Mouse (Mus musculus): ENCODE data around the gene Arl13b. TPM values are rescaled to one million over a fixed set of nuclear protein-coding genes. Genes with fewer than 3 reads are reported as not detected.

Arl13b gene
- polyA plus RNA-seq, 1 experiment: 3.1 TPM

DNA sequence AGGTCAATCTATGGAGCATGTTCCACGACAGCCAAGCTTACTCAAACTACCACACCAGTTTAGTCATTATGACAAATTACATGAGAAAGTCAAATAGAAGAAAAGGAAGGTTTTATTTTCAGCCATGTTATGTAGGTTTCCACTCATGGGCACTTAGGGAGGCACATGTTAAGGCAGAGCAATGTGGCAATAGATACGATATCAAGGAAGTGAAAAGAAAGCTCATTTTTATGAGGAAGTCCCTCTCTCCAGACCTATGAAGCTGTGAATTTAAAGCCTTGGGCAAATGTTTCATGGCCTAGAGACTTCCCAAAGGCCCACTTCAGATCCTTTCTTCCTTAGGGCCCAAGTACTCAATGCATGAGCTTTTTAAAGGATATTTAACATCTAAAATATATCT lies 10.7 kb upstream of the Arl13b start:
- no peak for TF ChIP-seq CTCF (IDR thresholded peaks at IDR 0.05; ENCODE audit: control insufficient read depth, insufficient read depth, low read length)
- TF ChIP-seq POLR2A (IDR thresholded peaks at IDR 0.05; ENCODE audit: borderline replicate concordance, control insufficient read depth, low read depth, low read length): no peak
- WGBS: 47% methylated on average over 2 of the region's 2 CpGs
- H3K27ac ChIP-seq (ENCODE audit: control insufficient read depth, insufficient read depth, low read depth, low read length, poor library complexity): no peak overlapping the region
- H3K4me1 ChIP-seq (ENCODE audit: control insufficient read depth, insufficient read depth, low read length): no peaks in the 10 kb centered on the region; the same call in 1 of the 2 replicates
- H3K4me3 ChIP-seq (replicated peaks; ENCODE audit: control insufficient read depth, low read depth, low read length): no peak overlapping the region

DNA sequence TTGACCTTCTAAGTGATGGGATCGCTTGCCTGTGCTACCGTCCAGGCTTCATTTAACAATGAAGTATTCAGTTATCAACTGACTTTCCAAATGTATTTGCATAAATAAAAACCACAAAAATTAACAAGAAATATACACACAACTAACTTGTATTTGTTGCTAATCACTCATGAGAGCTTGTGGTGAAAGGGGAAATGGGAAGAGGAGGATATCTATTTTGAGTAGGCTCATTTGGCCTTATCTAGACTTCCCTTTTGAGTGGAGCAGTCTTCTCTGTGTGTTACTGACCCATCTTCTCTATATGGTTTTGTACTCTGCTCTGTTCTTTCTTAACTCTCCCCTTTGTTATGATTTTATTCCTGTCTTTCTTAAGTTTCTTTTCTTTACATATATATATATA lies 9.4 kb upstream of the Arl13b start:
- H3K27ac ChIP-seq (ENCODE audit: control insufficient read depth, insufficient read depth, low read depth, low read length, poor library complexity): no peak overlapping the region
- no peak overlapping the region for H3K4me3 ChIP-seq (replicated peaks; ENCODE audit: control insufficient read depth, low read depth, low read length)
- no peaks in the 10 kb centered on the region; the same call in 1 of the 2 replicates for H3K4me1 ChIP-seq (ENCODE audit: control insufficient read depth, insufficient read depth, low read length)
- TF ChIP-seq POLR2A (IDR thresholded peaks at IDR 0.05; ENCODE audit: borderline replicate concordance, control insufficient read depth, low read depth, low read length) (no peak), CTCF (IDR thresholded peaks at IDR 0.05; ENCODE audit: control insufficient read depth, insufficient read depth, low read length) (no peak)
- WGBS: 84% methylated on average over 2 of the region's 2 CpGs

DNA sequence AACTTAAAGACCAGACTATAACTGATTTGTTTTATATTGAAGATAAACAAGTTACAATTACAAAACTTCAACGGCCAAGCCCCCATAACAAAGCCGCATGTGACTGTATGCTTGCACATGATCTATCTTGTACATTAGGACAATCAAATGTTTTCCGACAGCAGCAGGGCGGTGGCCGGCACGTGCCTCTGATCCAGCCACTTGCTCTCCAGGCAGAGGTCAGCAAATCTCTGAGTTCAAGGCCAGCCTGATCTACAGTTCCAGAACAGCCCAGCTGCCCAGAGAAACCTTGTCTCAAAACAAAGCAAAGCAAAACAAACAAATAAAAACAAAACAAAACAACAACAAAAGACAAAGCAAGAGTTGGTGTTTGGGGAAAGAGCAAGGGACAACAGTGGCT lies 8.5 kb upstream of the Arl13b start:
- H3K4me3 ChIP-seq (replicated peaks; ENCODE audit: control insufficient read depth, low read depth, low read length): peak overlapping the region; percentile 11
- TF ChIP-seq CTCF (IDR thresholded peaks at IDR 0.05; ENCODE audit: control insufficient read depth, insufficient read depth, low read length) (no peak), POLR2A (IDR thresholded peaks at IDR 0.05; ENCODE audit: borderline replicate concordance, control insufficient read depth, low read depth, low read length) (no peak)
- H3K27ac ChIP-seq (ENCODE audit: control insufficient read depth, insufficient read depth, low read depth, low read length, poor library complexity): no peak overlapping the region
- WGBS: 92% methylated on average over 6 of the region's 6 CpGs
- H3K4me1 ChIP-seq (ENCODE audit: control insufficient read depth, insufficient read depth, low read length): no peaks in the 10 kb centered on the region; the same call in 1 of the 2 replicates

DNA sequence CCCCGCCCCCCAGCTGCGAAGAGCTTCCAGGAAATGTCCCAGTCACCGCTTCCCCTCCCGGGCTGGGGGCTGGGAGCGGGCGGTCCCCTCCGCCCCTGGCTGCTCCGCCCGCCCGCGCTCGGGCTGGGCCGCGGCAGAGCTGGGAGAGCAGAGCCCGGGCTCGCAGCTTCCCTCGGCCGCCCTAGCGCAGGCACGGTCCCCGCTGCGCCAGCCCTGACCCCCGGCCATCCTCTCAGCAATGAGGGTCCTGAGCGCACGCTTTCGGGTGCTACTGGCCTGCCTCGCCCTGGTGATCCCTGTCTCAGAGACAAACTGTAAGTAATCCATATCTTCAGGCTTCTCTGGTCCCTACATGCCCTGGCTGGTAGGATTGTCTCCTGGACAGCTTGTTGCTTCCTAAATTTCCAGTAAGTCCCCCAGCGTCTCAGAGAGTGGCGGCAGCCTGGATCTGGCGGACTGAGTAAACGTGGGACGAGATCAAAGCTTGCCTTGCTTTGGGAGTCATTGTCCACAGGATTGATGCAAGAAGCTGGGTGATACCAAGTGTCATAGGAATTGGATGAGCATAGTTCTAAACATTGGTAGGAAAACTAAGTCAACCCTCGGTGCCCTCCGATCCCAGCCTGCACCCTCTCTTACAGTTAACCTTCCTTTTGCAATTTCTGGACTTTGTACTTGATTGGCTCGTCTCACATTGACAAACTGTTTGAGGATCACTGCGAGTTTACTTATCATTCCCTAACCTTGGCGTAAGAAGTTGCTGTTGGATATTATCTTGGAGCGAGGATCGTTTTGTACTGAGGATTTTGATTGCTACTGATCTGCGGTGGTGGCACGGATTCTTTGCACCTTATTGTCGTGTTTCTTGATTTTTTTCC lies 7.6 kb upstream of the Arl13b start, which contains the start of gene Pros1:
Gene Pros1 (plus strand): TSS at position 117 of the 878 bp plus-strand sequence.
- no peak within 1 kb of the TSS for H3K27ac ChIP-seq (ENCODE audit: control insufficient read depth, insufficient read depth, low read depth, low read length, poor library complexity)
- no peaks in the 10 kb centered on the region; the same call in 1 of the 2 replicates for H3K4me1 ChIP-seq (ENCODE audit: control insufficient read depth, insufficient read depth, low read length)
- TF ChIP-seq CTCF (IDR thresholded peaks at IDR 0.05; ENCODE audit: control insufficient read depth, insufficient read depth, low read length): no peak
- TF ChIP-seq POLR2A (IDR thresholded peaks at IDR 0.05; ENCODE audit: borderline replicate concordance, control insufficient read depth, low read depth, low read length): 0 out of 2 replicates have a peak, but pooled peaks have one; percentile 27
- WGBS: 11% methylated on average over 42 of the region's 42 CpGs
- peak within 1 kb of the TSS; percentile 62 for H3K4me3 ChIP-seq (replicated peaks; ENCODE audit: control insufficient read depth, low read depth, low read length)

DNA sequence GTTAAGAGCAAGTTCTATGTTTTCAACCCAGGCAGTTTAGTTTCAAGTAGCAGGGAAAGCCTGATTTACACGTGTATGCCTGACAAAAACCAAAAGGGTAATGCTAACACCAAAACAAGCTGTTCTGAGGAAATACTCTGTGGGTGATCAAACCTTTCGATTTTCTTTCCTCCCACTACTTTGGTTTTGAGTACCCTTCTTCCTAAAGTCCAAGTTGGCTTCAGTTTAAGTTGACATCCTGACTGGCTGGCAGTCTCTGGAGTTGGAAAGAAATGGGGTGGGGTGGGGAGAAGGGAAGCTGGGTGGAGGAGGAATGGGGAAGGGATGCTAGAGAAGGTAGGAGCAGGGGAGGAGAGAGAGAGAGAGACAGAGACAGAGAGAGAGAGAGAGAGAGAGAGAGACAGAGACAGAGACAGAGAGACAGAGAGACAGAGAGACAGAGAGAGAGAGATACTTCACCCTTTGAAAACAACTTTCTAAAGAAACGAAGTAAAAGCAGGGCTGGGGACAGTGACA lies 6.8 kb upstream of the Arl13b start:
- 5% methylated on average over 3 of the region's 3 CpGs for WGBS

DNA sequence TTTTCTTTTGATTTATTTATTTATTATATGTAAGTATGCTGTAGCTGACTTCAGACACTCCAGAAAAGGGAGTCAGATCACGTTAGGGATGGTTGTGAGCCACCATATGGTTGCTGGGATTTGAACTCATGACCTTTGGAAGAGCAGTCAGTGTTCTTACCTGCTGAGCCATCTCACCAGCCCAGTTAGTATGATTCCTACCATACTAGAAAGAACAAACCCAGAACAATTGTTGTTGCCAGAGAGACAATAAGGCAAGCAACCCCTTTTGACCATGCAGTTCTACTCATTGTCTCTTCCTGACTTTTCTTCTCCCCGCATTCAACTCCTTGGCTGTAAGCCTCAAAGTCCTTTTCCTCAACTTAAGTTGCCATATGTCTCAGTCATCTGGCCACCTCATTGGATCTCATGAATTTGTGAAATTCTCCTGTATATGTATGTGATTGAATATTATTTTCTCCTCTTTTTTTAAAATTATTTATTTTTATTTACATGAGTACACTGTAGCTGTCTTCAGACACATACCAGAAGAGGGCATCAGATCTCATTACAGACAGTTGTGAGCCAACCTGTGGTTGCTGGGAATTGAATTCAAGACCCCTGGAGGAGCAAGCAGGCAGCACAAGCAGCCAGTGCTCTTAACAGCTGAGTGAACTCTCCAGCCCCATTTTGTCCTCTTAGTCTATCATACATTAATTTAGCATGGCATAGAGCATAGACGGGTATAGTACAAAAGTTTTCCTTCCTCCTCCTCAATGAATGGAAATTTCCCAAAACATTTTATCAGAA lies 5.8 kb upstream of the Arl13b start:
- no peaks in the 10 kb centered on the region; the same call in 1 of the 2 replicates for H3K4me1 ChIP-seq (ENCODE audit: control insufficient read depth, insufficient read depth, low read length)
- no peak overlapping the region for H3K4me3 ChIP-seq (replicated peaks; ENCODE audit: control insufficient read depth, low read depth, low read length)
- WGBS: 82% methylated on average over 3 of the region's 3 CpGs
- TF ChIP-seq POLR2A (IDR thresholded peaks at IDR 0.05; ENCODE audit: borderline replicate concordance, control insufficient read depth, low read depth, low read length): no peak
- no peak for TF ChIP-seq CTCF (IDR thresholded peaks at IDR 0.05; ENCODE audit: control insufficient read depth, insufficient read depth, low read length)
- no peak overlapping the region for H3K27ac ChIP-seq (ENCODE audit: control insufficient read depth, insufficient read depth, low read depth, low read length, poor library complexity)

More for the DNA sequence above, 6.8 kb upstream of the Arl13b start:
- Histone ChIP-seq H3K27ac (ENCODE audit: control insufficient read depth, insufficient read depth, low read depth, low read length, poor library complexity) (no peak overlapping the region), H3K4me1 (ENCODE audit: control insufficient read depth, insufficient read depth, low read length) (no peaks in the 10 kb centered on the region; the same call in 1 of the 2 replicates), H3K4me3 (replicated peaks; ENCODE audit: control insufficient read depth, low read depth, low read length) (no peak overlapping the region)
- TF ChIP-seq CTCF (IDR thresholded peaks at IDR 0.05; ENCODE audit: control insufficient read depth, insufficient read depth, low read length) (no peak), POLR2A (IDR thresholded peaks at IDR 0.05; ENCODE audit: borderline replicate concordance, control insufficient read depth, low read depth, low read length) (no peak)

DNA sequence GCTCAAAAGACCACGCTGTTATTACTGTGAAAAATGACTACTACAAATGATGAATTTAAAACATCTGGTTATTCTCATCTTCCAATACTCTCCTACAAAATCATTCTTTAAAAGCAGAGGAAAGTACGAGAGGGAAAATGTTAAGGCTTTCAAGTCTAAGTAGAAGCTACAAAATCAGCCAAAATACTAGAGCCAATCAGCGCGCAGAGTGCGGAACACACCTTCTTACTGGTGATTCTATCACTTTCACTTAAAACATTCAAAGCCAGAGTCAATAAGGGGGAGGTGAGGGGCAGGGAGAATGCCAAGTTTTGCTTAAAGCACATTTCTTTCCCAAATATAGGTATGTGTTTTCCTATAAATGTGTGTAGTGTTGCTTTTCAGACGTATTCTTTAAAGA lies 1.5 kb downstream of the Arl13b start:
- Histone ChIP-seq H3K4me1 (ENCODE audit: control insufficient read depth, insufficient read depth, low read length) (no peaks in the 10 kb centered on the region), H3K4me3 (replicated peaks; ENCODE audit: control insufficient read depth, low read depth, low read length) (no peak overlapping the region), H3K27ac (ENCODE audit: control insufficient read depth, insufficient read depth, low read depth, low read length, poor library complexity) (no peak overlapping the region)
- 85% methylated on average over 6 of the region's 6 CpGs for WGBS
- TF ChIP-seq POLR2A (IDR thresholded peaks at IDR 0.05; ENCODE audit: borderline replicate concordance, control insufficient read depth, low read depth, low read length) (no peak), CTCF (IDR thresholded peaks at IDR 0.05; ENCODE audit: control insufficient read depth, insufficient read depth, low read length) (no peak)

All from bone marrow, adult 2 months (tissue).